Comparison of ENCODE assay signal across 32 mouse cellular contexts in the genomic region with DNA sequence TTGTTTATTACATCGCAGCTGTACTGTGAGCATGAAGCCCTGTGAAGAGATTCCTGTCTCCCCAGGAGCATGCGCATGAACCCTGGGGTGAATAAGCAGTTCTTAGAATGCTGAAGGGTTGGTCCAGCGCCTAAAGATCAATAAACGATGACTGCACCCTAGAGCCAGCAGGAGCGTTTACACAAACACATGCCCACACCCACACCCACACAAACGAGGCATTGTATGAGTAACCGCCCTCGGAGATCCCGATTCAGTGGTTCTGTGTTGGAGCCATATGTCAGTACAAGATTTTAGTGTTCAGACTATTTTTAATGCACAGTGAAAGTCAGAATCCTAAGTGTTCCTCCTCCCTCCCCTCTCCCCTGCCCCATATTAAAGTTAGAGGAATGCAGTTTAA. TPM values are rescaled to one million over a fixed set of nuclear protein-coding genes. Genes with fewer than 3 reads are reported as not detected.
A peak's percentile ranks its signal among the peaks of the same experiment; 100 is the strongest.
DNase-seq lines count a peak whose midpoint lies in the region; ATAC-seq and TF ChIP-seq lines count a peak whose summit lies in the region.
"Had no signal": no experiment of that assay in that cellular context is flagged by ENCODE, and none has a peak within 500 bp of the region (broad histone marks: within the 10 kb centered on the region; RNA-seq: fewer than 3 reads in every experiment).

No protein-coding gene starts in this region.

- no peaks in the 10 kb centered on the region for H3K4me1 ChIP-seq in liver, adult 2 months (ENCODE audit: control insufficient read depth, insufficient read depth, low read length)
- no peaks in the 10 kb centered on the region for H3K4me1 ChIP-seq in liver, embryonic 11.5 days (replicated peaks; ENCODE audit: control insufficient read depth, insufficient read depth, low read length)
- no peaks in the 10 kb centered on the region for H3K4me1 ChIP-seq in stomach, embryonic 15.5 days
- no peaks in the 10 kb centered on the region for H3K4me1 ChIP-seq in hindbrain, embryonic 16.5 days (ENCODE audit: control insufficient read depth, insufficient read depth, low read depth, low read length)
- H3K4me1 ChIP-seq: embryonic facial prominence, embryonic 13.5 days; heart, embryonic 13.5 days; hindbrain, embryonic 13.5 days; midbrain, embryonic 15.5 days; neural tube, embryonic 12.5 days had no signal

- H3K9me3 ChIP-seq in liver, embryonic 11.5 days (ENCODE audit: control insufficient read depth, low read length): no peaks in the 10 kb centered on the region
- H3K9me3 ChIP-seq in stomach, embryonic 15.5 days: no peaks in the 10 kb centered on the region
- no peaks in the 10 kb centered on the region; the same call in 1 of the 2 replicates for H3K9me3 ChIP-seq in hindbrain, embryonic 16.5 days (ENCODE audit: control insufficient read depth, low read length)
- H3K9me3 ChIP-seq: embryonic facial prominence, embryonic 13.5 days; heart, embryonic 13.5 days; hindbrain, embryonic 13.5 days; limb, embryonic 15.5 days; midbrain, embryonic 15.5 days; neural tube, embryonic 12.5 days had no signal

- no peak overlapping the region for H3K9ac ChIP-seq in liver, adult 2 months (ENCODE audit: low read depth, low read length)
- H3K9ac ChIP-seq in liver, embryonic 11.5 days (ENCODE audit: low read depth, low read length): no peak overlapping the region
- no peak overlapping the region for H3K9ac ChIP-seq in stomach, embryonic 15.5 days
- no peak overlapping the region for H3K9ac ChIP-seq in hindbrain, embryonic 16.5 days (ENCODE audit: low read depth, low read length)
- H3K9ac ChIP-seq: embryonic facial prominence, embryonic 13.5 days; heart, embryonic 13.5 days; hindbrain, embryonic 13.5 days; limb, embryonic 15.5 days; midbrain, embryonic 15.5 days; neural tube, embryonic 12.5 days had no signal

- H3K36me3 ChIP-seq in liver, adult 2 months (ENCODE audit: control insufficient read depth, insufficient read depth, low read length): no peaks in the 10 kb centered on the region
- H3K36me3 ChIP-seq in liver, embryonic 11.5 days (ENCODE audit: control insufficient read depth, insufficient read depth, low read length): no peaks in the 10 kb centered on the region
- H3K36me3 ChIP-seq in stomach, embryonic 15.5 days: no peaks in the 10 kb centered on the region
- no peaks in the 10 kb centered on the region for H3K36me3 ChIP-seq in hindbrain, embryonic 16.5 days (ENCODE audit: control insufficient read depth, insufficient read depth, low read length)
- H3K36me3 ChIP-seq: embryonic facial prominence, embryonic 13.5 days; heart, embryonic 13.5 days; hindbrain, embryonic 13.5 days; limb, embryonic 15.5 days; midbrain, embryonic 15.5 days; neural tube, embryonic 12.5 days had no signal

- DNase-seq in heart, adult 11 months: peak; percentile 8
- DNase-seq in heart, postnatal 4 days: no peak
- DNase-seq in liver, adult 2 months (ENCODE audit: extremely low read depth, low read depth, low spot score): peak; percentile 33
- DNase-seq in liver, embryonic 11.5 days (ENCODE audit: low spot score): no peak
- peak; percentile 17 for DNase-seq in ZHBTc4 (ENCODE audit: low read depth, low spot score)
- DNase-seq in cerebellum, postnatal 4 days (ENCODE audit: low spot score in 2 of 2): no peak
- DNase-seq: adrenal gland, adult 8-10 months; cerebellum, adult 18-20 months; cerebellum, postnatal 25 days; embryo, embryonic 11 days; gastrocnemius, postnatal 10 days; heart, postnatal 14 days; kidney, adult 9 months; kidney, postnatal 25 days; lung, postnatal 4 days; thymus, adult 18-20 months; thymus, postnatal 36 days had no signal

- ATAC-seq in liver, embryonic 11.5 days (replicated peaks; ENCODE audit: low FRiP score): no peak
- ATAC-seq in stomach, embryonic 15.5 days (ENCODE audit: insufficient read depth, low FRiP score, low read depth): peak; percentile 47
- no peak for ATAC-seq in hindbrain, embryonic 16.5 days
- ATAC-seq: activated CD4-positive, CD25-positive, alpha-beta regulatory T cell, adult 4 months; CD4-positive, CD25-positive, alpha-beta regulatory T cell, adult 4 months; forebrain, embryonic 14.5 days; inflammation-experienced regulatory T-cells, adult 6 months; midbrain, embryonic 15.5 days had no signal

- TF ChIP-seq POLR2A in liver, adult 2 months (IDR thresholded peaks at IDR 0.05; ENCODE audit: extremely low read depth, insufficient read depth, low read length): no peak

- no peaks in the 10 kb centered on the region for H3K79me2 ChIP-seq in liver, adult 2 months (ENCODE audit: control insufficient read depth, insufficient read depth, low read length)

- no peak overlapping the region for H3K27ac ChIP-seq in liver, adult 2 months (replicated peaks; ENCODE audit: insufficient read depth, low read depth, low read length)
- H3K27ac ChIP-seq in liver, embryonic 11.5 days (ENCODE audit: low read depth, low read length): no peak overlapping the region
- H3K27ac ChIP-seq in stomach, embryonic 15.5 days: no peak overlapping the region
- no peak overlapping the region for H3K27ac ChIP-seq in hindbrain, embryonic 16.5 days (ENCODE audit: low read depth, low read length)
- H3K27ac ChIP-seq: embryonic facial prominence, embryonic 13.5 days; heart, embryonic 13.5 days; hindbrain, embryonic 13.5 days; limb, embryonic 15.5 days; midbrain, embryonic 15.5 days; neural tube, embryonic 12.5 days had no signal

- no peak for TF ChIP-seq CTCF in liver, adult 2 months (IDR thresholded peaks at IDR 0.05; ENCODE audit: low read depth, low read length)

- no peaks in the 10 kb centered on the region for H3K27me3 ChIP-seq in liver, adult 2 months (ENCODE audit: control insufficient read depth, insufficient read depth, low read length)
- no peaks in the 10 kb centered on the region for H3K27me3 ChIP-seq in liver, embryonic 11.5 days (replicated peaks; ENCODE audit: control insufficient read depth, insufficient read depth, low read length)
- no peaks in the 10 kb centered on the region for H3K27me3 ChIP-seq in stomach, embryonic 15.5 days (replicated peaks)
- H3K27me3 ChIP-seq in hindbrain, embryonic 16.5 days (replicated peaks; ENCODE audit: control insufficient read depth, insufficient read depth, low read length): no peaks in the 10 kb centered on the region
- H3K27me3 ChIP-seq: embryonic facial prominence, embryonic 13.5 days; heart, embryonic 13.5 days; hindbrain, embryonic 13.5 days; limb, embryonic 15.5 days; midbrain, embryonic 15.5 days; neural tube, embryonic 12.5 days; Patski had no signal

- 41% methylated on average over 9 of the region's 9 CpGs for WGBS in liver, adult 2 months
- WGBS in liver, embryonic 11.5 days: 82% methylated on average over 9 of the region's 9 CpGs
- WGBS in stomach, embryonic 15.5 days: 62% methylated on average over 9 of the region's 9 CpGs
- 84% methylated on average over 9 of the region's 9 CpGs for WGBS in hindbrain, embryonic 16.5 days

- H3K4me2 ChIP-seq in liver, embryonic 11.5 days: no peak overlapping the region
- no peak overlapping the region for H3K4me2 ChIP-seq in stomach, embryonic 15.5 days
- H3K4me2 ChIP-seq in hindbrain, embryonic 16.5 days (ENCODE audit: low read length): no peak overlapping the region
- H3K4me2 ChIP-seq: embryonic facial prominence, embryonic 13.5 days; heart, embryonic 13.5 days; hindbrain, embryonic 13.5 days; limb, embryonic 15.5 days; midbrain, embryonic 15.5 days; neural tube, embryonic 12.5 days had no signal

- H3K4me3 ChIP-seq in liver, adult 2 months (ENCODE audit: insufficient read depth, low read depth, low read length): no peak overlapping the region
- no peak overlapping the region for H3K4me3 ChIP-seq in liver, embryonic 11.5 days (ENCODE audit: low read depth, low read length)
- H3K4me3 ChIP-seq in stomach, embryonic 15.5 days (replicated peaks): no peak overlapping the region
- no peak overlapping the region for H3K4me3 ChIP-seq in hindbrain, embryonic 16.5 days (ENCODE audit: low read length)
- H3K4me3 ChIP-seq: embryonic facial prominence, embryonic 13.5 days; erythroblast, embryonic 14.5 days; heart, embryonic 13.5 days; hindbrain, embryonic 13.5 days; limb, embryonic 15.5 days; midbrain, embryonic 15.5 days; neural tube, embryonic 12.5 days had no signal

RNA-seq across cellular contexts. Expression of gene Edn1, which starts 57.3 kb away (rescaled TPM):
- total RNA-seq in heart, postnatal 4 days (2021): 10 to 100 TPM; 12.1 to 15.2 TPM
- total RNA-seq in liver, adult 2 months (2014; rRNA removed): 0.13 and 0.18 TPM in 2 replicates
- 0.24 and 0.32 TPM in 2 replicates for polyA plus RNA-seq in liver, adult 2 months (2012; rRNA removed)
- polyA plus RNA-seq in liver, embryonic 11.5 days (2014; fragmentation: Nextera tagmentation; extraction: Ambion mirVana): 0.62 and 1.2 TPM in 2 replicates
- 3.6 and 3.8 TPM in 2 replicates for polyA plus RNA-seq in stomach, embryonic 15.5 days (2015; fragmentation: Nextera tagmentation; extraction: Ambion mirVana)
- 2.1 and 2.5 TPM in 2 replicates for polyA plus RNA-seq in hindbrain, embryonic 16.5 days (2015; fragmentation: Nextera tagmentation; extraction: Ambion mirVana)
- total RNA-seq: granulocyte monocyte progenitor cell, adult 5-6 weeks had no signal
- polyA plus RNA-seq: activated CD4-positive, CD25-positive, alpha-beta regulatory T cell, adult 4 months; CD4-positive, CD25-positive, alpha-beta regulatory T cell, adult 4 months; erythroblast, embryonic 14.5 days; inflammation-experienced regulatory T-cells, adult 6 months had no signal

Comparison
In these comparisons a context has a peak if more than half of its experiments do, and no peak if none do; other contexts are left out.
1. DNase-seq: peak in heart, adult 11 months (single experiment), liver, adult 2 months (single experiment) and ZHBTc4 (single experiment); none in heart, postnatal 4 days (single experiment), liver, embryonic 11.5 days (single experiment) and cerebellum, postnatal 4 days (0 of 2).